Mouse (Mus musculus) erythroblast, embryonic 14.5 days (primary cell): ENCODE measurements around the gene Mcrs1.

ENCODE experiments used
- GATA1 ChIP-seq: IDR thresholded peaks from 2 replicates; pipeline ENCODE4 v1.6.1; 2012; ENCODE audit warnings: low read length, inconsistent platforms, mixed read lengths
- TAL1 ChIP-seq: IDR thresholded peaks from 3 replicates; pipeline ENCODE4 v1.6.1; 2012; ENCODE audit warnings: low read length, inconsistent platforms, mixed read lengths

DNA sequence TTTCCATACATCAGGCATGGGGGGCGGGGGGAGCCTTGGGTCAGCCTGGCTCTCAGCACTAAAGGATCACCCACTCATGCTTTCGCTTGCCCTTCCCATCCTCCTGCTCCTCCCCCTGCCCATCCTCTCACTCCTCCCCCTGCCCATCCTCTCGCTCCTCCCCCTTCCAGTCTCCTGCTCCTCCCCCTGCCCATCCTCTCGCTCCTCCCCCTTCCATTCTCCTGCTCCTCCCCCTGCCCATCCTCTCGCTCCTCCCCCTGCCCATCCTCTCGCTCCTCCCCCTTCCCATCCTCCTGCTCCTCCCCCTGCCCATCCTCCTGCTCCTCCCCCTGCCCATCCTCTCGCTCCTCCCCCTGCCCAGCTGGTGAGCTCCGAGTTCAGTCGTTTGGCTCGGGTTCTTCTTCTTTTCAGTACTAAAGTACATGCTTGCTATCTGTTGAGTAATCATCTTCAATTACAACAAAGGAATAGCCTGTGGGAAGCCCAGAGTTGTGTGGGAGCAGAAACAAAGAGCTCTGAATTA is 8.0 kb upstream of the Mcrs1 start:
- TF ChIP-seq GATA1 (no peak), TAL1 (no peak)
